Mouse (Mus musculus): ENCODE results near the gene Gpr22. TPM values are rescaled to one million over a fixed set of nuclear protein-coding genes. Genes with fewer than 3 reads are reported as not detected.

The Gpr22 gene
- polyA plus RNA-seq, 1 experiment from 2014 or later: 1.1 TPM

Other genes with a start within 250 kb of the Gpr22 start
- 17.5 and 20.1 TPM in 2 replicates for gene Cbll1, start 214.3 kb downstream of the Gpr22 start, polyA plus RNA-seq (2016; fragmentation: Nextera tagmentation; extraction: Ambion mirVana)
- gene Slc26a4, start 154.0 kb downstream of the Gpr22 start, polyA plus RNA-seq (2016; fragmentation: Nextera tagmentation; extraction: Ambion mirVana): not detected in 2 replicates
- gene Bcap29, start 79.3 kb downstream of the Gpr22 start, polyA plus RNA-seq (2016; fragmentation: Nextera tagmentation; extraction: Ambion mirVana): 24.4 and 25.0 TPM in 2 replicates
- gene Dus4l, start 59.1 kb downstream of the Gpr22 start, polyA plus RNA-seq (2016; fragmentation: Nextera tagmentation; extraction: Ambion mirVana): 10.3 and 10.6 TPM in 2 replicates
- 24.6 and 29.0 TPM in 2 replicates for gene Cog5, start 59.1 kb downstream of the Gpr22 start, polyA plus RNA-seq (2016; fragmentation: Nextera tagmentation; extraction: Ambion mirVana)
- gene Hbp1, start 236.6 kb upstream of the Gpr22 start, polyA plus RNA-seq (2016; fragmentation: Nextera tagmentation; extraction: Ambion mirVana): 78.2 and 88.1 TPM in 2 replicates